Mouse (Mus musculus) inflammation-experienced regulatory T-cells, adult 6 months (primary cell): ENCODE data around the gene Atp6v1g2. TPM values are rescaled to one million over a fixed set of nuclear protein-coding genes. Genes with fewer than 3 reads are reported as not detected.

ENCODE experiments used
- polyA plus RNA-seq, 3 experiments: library from polyadenylated mRNA; unstranded; fragments of 100-300 nt; shearing (Covaris generic); gene quantifications; one replicate each; pipeline ENCODE4 v1.2.1; 2017

Atp6v1g2 gene
- polyA plus RNA-seq, 3 experiments from 2014 or later: 4.6 to 7.2 (median 5.9) TPM

Other genes with a start within 250 kb of the Atp6v1g2 start
- gene Vars, start 232.7 kb upstream of the Atp6v1g2 start, polyA plus RNA-seq: 10 to 100 TPM; 27.2 to 30.9 (median 30.8) TPM
- gene Vwa7, start 217.1 kb upstream of the Atp6v1g2 start, polyA plus RNA-seq: under 1 TPM in 2 of 3 experiments, not detected in 1; 0.10 to 0.28 TPM
- gene Sapcd1, start 205.6 kb upstream of the Atp6v1g2 start, polyA plus RNA-seq: 1 to 10 TPM in 2 of 3 experiments, under 1 TPM in 1; 0.54 to 2.6 (median 1.4) TPM
- gene Msh5, start 186.9 kb upstream of the Atp6v1g2 start, polyA plus RNA-seq: 1 to 10 TPM; 1.3 to 1.4 (median 1.4) TPM
- gene Clic1, start 183.7 kb upstream of the Atp6v1g2 start, polyA plus RNA-seq: 100 to 1,000 TPM; 487 to 766 (median 514) TPM
- 1 to 10 TPM in 2 of 3 experiments, under 1 TPM in 1; 0.91 to 3.0 (median 1.3) TPM for gene Ddah2, start 174.6 kb upstream of the Atp6v1g2 start, polyA plus RNA-seq
- gene Ly6g6c, start 168.3 kb upstream of the Atp6v1g2 start, polyA plus RNA-seq: not detected
- not detected for gene Mpig6b, start 167.5 kb upstream of the Atp6v1g2 start, polyA plus RNA-seq
- gene Ly6g6e, start 156.8 kb upstream of the Atp6v1g2 start, polyA plus RNA-seq: not detected
- not detected for gene Ly6g6d, start 155.6 kb upstream of the Atp6v1g2 start, polyA plus RNA-seq
- gene Ly6g6f, start 148.1 kb upstream of the Atp6v1g2 start, polyA plus RNA-seq: not detected
- gene Abhd16a, start 144.4 kb upstream of the Atp6v1g2 start, polyA plus RNA-seq: 10 to 100 TPM; 22.3 to 26.3 (median 25.6) TPM
- gene Ly6g5c, start 125.4 kb upstream of the Atp6v1g2 start, polyA plus RNA-seq: not detected
- gene Ly6g5b, start 118.2 kb upstream of the Atp6v1g2 start, polyA plus RNA-seq: 1 to 10 TPM; 1.9 to 8.9 (median 3.9) TPM
- gene Gpank1, start 112.2 kb upstream of the Atp6v1g2 start, polyA plus RNA-seq: 10 to 100 TPM; 57.1 to 87.4 (median 74.3) TPM
- 100 to 1,000 TPM; 246 to 346 (median 344) TPM for gene Csnk2b, start 111.6 kb upstream of the Atp6v1g2 start, polyA plus RNA-seq
- 10 to 100 TPM; 20.0 to 27.1 (median 25.1) TPM for gene D17H6S53E, start 107.3 kb upstream of the Atp6v1g2 start, polyA plus RNA-seq
- not detected for gene Apom, start 101.6 kb upstream of the Atp6v1g2 start, polyA plus RNA-seq
- 10 to 100 TPM; 25.4 to 33.8 (median 29.1) TPM for gene Bag6, start 98.5 kb upstream of the Atp6v1g2 start, polyA plus RNA-seq
- gene Prrc2a, start 68.8 kb upstream of the Atp6v1g2 start, polyA plus RNA-seq: 100 to 1,000 TPM in 1 of 3 experiments, 10 to 100 TPM in 2; 47.1 to 105 (median 47.2) TPM
- gene Aif1, start 57.6 kb upstream of the Atp6v1g2 start, polyA plus RNA-seq: 1 to 10 TPM in 2 of 3 experiments, under 1 TPM in 1; 0.79 to 5.4 (median 2.1) TPM
- 10 to 100 TPM in 1 of 3 experiments, 1 to 10 TPM in 2; 6.4 to 11.2 (median 8.8) TPM for gene Lst1, start 45.2 kb upstream of the Atp6v1g2 start, polyA plus RNA-seq
- gene Ltb, start 39.2 kb upstream of the Atp6v1g2 start, polyA plus RNA-seq: 100 to 1,000 TPM; 112 to 242 (median 186) TPM
- gene Tnf, start 31.7 kb upstream of the Atp6v1g2 start, polyA plus RNA-seq: 10 to 100 TPM; 20.9 to 28.8 (median 24.9) TPM
- gene Lta, start 28.3 kb upstream of the Atp6v1g2 start, polyA plus RNA-seq: 100 to 1,000 TPM in 1 of 3 experiments, 10 to 100 TPM in 2; 34.4 to 113 (median 95.2) TPM
- gene Gm16181, start 12.8 kb upstream of the Atp6v1g2 start, polyA plus RNA-seq: under 1 TPM in 2 of 3 experiments, not detected in 1; 0.67 to 0.68 TPM
- gene Nfkbil1, start 2.1 kb downstream of the Atp6v1g2 start, polyA plus RNA-seq: 1 to 10 TPM; 1.7 to 3.3 (median 1.9) TPM
- gene Ddx39b, start 8.1 kb downstream of the Atp6v1g2 start, polyA plus RNA-seq: 100 to 1,000 TPM; 194 to 276 (median 261) TPM
- 1,000 to 10,000 TPM; 4,089 to 4,363 (median 4,119) TPM for gene H2-D1, start 29.1 kb downstream of the Atp6v1g2 start, polyA plus RNA-seq
- under 1 TPM in 2 of 3 experiments, not detected in 1; 0.23 to 0.24 TPM for gene H2-Q1, start 86.7 kb downstream of the Atp6v1g2 start, polyA plus RNA-seq
- gene H2-Q2, start 108.6 kb downstream of the Atp6v1g2 start, polyA plus RNA-seq: 10 to 100 TPM in 2 of 3 experiments, 1 to 10 TPM in 1; 4.6 to 25.2 (median 21.9) TPM
- 10 to 100 TPM; 11.4 to 17.3 (median 16.4) TPM for gene H2-Q4, start 146.0 kb downstream of the Atp6v1g2 start, polyA plus RNA-seq
- gene H2-Q6, start 191.2 kb downstream of the Atp6v1g2 start, polyA plus RNA-seq: 100 to 1,000 TPM; 356 to 772 (median 602) TPM
- 1,000 to 10,000 TPM in 2 of 3 experiments, 100 to 1,000 TPM in 1; 921 to 1,440 (median 1,337) TPM for gene H2-Q7, start 205.5 kb downstream of the Atp6v1g2 start, polyA plus RNA-seq
- gene H2-Q10, start 236.4 kb downstream of the Atp6v1g2 start, polyA plus RNA-seq: 10 to 100 TPM; 14.2 to 25.0 (median 24.2) TPM